Mouse (Mus musculus) cortical plate, adult 2 months (tissue): ENCODE results near the gene Timd2. TPM values are rescaled to one million over a fixed set of nuclear protein-coding genes. Genes with fewer than 3 reads are reported as not detected.

ENCODE experiments used
- H3K27ac ChIP-seq: fragments of 200-500 bp; 2 replicates; pipeline ENCODE4 v1.5.1; 2012; ENCODE audit warnings: low read length, control low read depth, inconsistent platforms; ENCODE audit not compliant: insufficient read depth
- H3K4me1 ChIP-seq: fragments of 200-500 bp; 2 replicates; pipeline ENCODE4 v1.6.1; 2011; ENCODE audit warnings: low read length; ENCODE audit not compliant: control insufficient read depth, insufficient read depth
- H3K4me3 ChIP-seq: fragments of 200-500 bp; 2 replicates; pipeline ENCODE4 v1.5.1; 2011; ENCODE audit warnings: mild to moderate bottlenecking, low read length, control low read depth; ENCODE audit not compliant: insufficient read depth
- CTCF ChIP-seq: fragments of 200-500 bp; IDR thresholded peaks from 2 replicates; pipeline ENCODE4 v1.5.1; 2011; ENCODE audit warnings: mild to moderate bottlenecking, control low read depth, low read length; ENCODE audit not compliant: insufficient read depth; ENCODE audit errors: extremely low read depth
- POLR2A ChIP-seq: fragments of 200-500 bp; IDR thresholded peaks from 2 replicates; pipeline ENCODE4 v1.6.1; 2011; ENCODE audit warnings: mild to moderate bottlenecking, low read length, control low read depth; ENCODE audit not compliant: insufficient read depth; ENCODE audit errors: extremely low read depth
- polyA plus RNA-seq: library from polyadenylated mRNA; depleted of rRNA; stranded (reverse); fragments of >200 nt; gene quantifications from 2 replicates; pipeline ENCODE4 v1.2.3, GENCODE M21; 2012; rRNA removed

Timd2 gene
- polyA plus RNA-seq, 1 experiment = not detected

DNA sequence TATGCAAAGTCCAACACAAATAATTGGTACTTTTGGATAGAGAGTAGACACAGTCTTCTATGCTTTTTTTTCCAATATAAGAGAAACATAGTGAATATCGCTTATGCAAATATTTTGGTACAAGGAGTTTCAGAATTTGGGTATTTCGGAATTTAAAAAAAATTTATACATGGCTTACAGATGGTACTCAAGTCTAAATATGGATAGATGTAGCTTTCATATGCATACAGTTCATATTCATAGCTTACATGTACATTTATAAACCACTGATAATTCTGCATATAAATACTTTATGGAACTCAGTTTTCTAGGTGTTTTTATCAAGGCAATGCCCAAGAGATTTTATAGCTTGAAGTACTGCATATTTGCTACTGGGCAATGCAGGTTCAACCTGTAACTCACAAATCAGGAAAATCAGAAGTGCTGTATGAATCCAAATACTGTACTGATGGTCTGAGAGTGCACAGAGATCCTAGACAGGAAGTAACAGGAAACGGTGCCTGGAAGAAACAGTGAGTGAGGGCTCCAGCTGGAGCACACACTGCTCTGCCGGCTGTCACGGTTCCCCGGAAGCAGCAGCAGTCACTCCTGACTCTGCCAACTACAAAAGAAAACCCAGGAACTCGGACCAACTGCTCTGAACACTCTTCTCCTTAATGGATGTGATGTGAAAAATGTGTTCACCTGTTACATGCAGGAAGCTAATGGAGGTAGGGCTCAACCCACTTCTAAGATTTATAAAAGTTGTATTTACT is 86.3 kb downstream of the Timd2 start:
- no peak for TF ChIP-seq CTCF
- Histone ChIP-seq H3K4me1 (no peaks in the 10 kb centered on the region), H3K27ac (no peak overlapping the region), H3K4me3 (no peak overlapping the region)

DNA sequence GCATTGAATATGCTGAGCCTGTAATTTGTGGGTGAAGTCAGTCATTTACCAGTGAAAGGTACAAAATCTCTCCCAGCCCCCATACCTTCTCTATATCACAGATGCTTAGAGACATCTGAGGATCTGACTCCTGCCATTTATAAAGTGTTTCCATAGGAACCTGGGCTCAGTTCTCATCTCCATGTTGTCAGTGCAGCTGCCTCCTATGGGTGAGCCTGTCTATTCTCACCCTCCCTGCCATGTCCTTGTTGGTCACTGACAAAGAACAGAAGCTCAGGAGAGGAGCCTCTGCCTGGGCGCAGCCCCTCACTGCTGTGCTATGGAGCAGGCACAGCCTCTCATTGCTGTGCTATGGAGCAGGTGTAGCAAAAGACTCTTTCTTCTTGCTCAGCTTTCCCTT is 86.9 kb downstream of the Timd2 start:
- TF ChIP-seq POLR2A (no peak), CTCF (no peak)
- H3K4me3 ChIP-seq = no peak overlapping the region
- no peaks in the 10 kb centered on the region for H3K4me1 ChIP-seq
- no peak overlapping the region for H3K27ac ChIP-seq

Other genes starting within 250 kb of the Timd2 start
- not detected in 2 replicates for gene Gm12169, start 182.8 kb downstream of the Timd2 start, polyA plus RNA-seq
- not detected in 2 replicates for gene BC053393, start 135.5 kb downstream of the Timd2 start, polyA plus RNA-seq
- not detected in 2 replicates for gene Dppa1, start 77.8 kb downstream of the Timd2 start, polyA plus RNA-seq
- gene Havcr1, start 28.0 kb upstream of the Timd2 start, polyA plus RNA-seq = not detected in 2 replicates
- 0.06 TPM in 1 of 2 replicates, not detected in the other for gene Timd4, start 103.7 kb upstream of the Timd2 start, polyA plus RNA-seq